Mouse (Mus musculus) midbrain, embryonic 16.5 days (tissue): ENCODE results near the gene Fgf7. TPM values are rescaled to one million over a fixed set of nuclear protein-coding genes. Genes with fewer than 3 reads are reported as not detected.

ENCODE experiments used
- ATAC-seq: fragments of 200-750 bp; cut with Nextera tagmentation; 2 replicates; pipeline ENCODE4 v1.8.0; 2017; ENCODE audit warnings: moderate TSS enrichment
- H3K27ac ChIP-seq: fragments of 300-500 bp; sonication (generic); 2 replicates; pipeline ENCODE4 v1.5.1; 2014; ENCODE audit warnings: mild to moderate bottlenecking, low read length, mixed read lengths
- H3K27me3 ChIP-seq: fragments of 300-500 bp; sonication (generic); 2 replicates; pipeline ENCODE4 v1.6.1; 2014; ENCODE audit warnings: low read depth, low read length, mixed read lengths; ENCODE audit not compliant: control insufficient read depth, insufficient read depth
- H3K36me3 ChIP-seq: fragments of 300-500 bp; sonication (generic); 2 replicates; pipeline ENCODE4 v1.6.1; 2014; ENCODE audit warnings: mild to moderate bottlenecking, low read length, moderate library complexity, mixed read lengths; ENCODE audit not compliant: control insufficient read depth, insufficient read depth
- H3K4me1 ChIP-seq: fragments of 300-500 bp; sonication (generic); 2 replicates; pipeline ENCODE4 v1.6.1; 2014; ENCODE audit warnings: mild to moderate bottlenecking, low read length, mixed read lengths; ENCODE audit not compliant: control insufficient read depth, insufficient read depth
- H3K4me2 ChIP-seq: fragments of 300-500 bp; sonication (generic); 2 replicates; pipeline ENCODE4 v1.6.1; 2014; ENCODE audit warnings: mild to moderate bottlenecking, low read length, mixed read lengths
- H3K4me3 ChIP-seq: fragments of 300-500 bp; sonication (generic); 2 replicates; pipeline ENCODE4 v1.5.1; 2014; ENCODE audit warnings: low read depth, mild to moderate bottlenecking, low read length, moderate library complexity, mixed read lengths
- H3K9ac ChIP-seq: fragments of 300-500 bp; sonication (generic); 2 replicates; pipeline ENCODE4 v1.6.1; 2014; ENCODE audit warnings: low read depth, low read length, mixed read lengths
- H3K9me3 ChIP-seq: fragments of 300-500 bp; sonication (generic); replicated peaks from 2 replicates; pipeline ENCODE4 v1.6.1; 2014; ENCODE audit warnings: mild to moderate bottlenecking, low read length, mixed read lengths; ENCODE audit not compliant: control insufficient read depth, poor library complexity, severe bottlenecking
- WGBS: fragments of 180-500 bp; shearing (Covaris S2); extraction: QIAGEN DNeasy Blood & Tissue Kit; methylation state at CpG from one replicate; pipeline ENCODE4 v1.1.7; 2014; 5-methylcytosine and 5-hydroxymethylcytosine counted together
- polyA plus RNA-seq: library from polyadenylated mRNA; unstranded; fragments of >200 nt; fragmentation: Nextera tagmentation; extraction: Ambion mirVana; gene quantifications from 2 replicates; pipeline ENCODE4 v1.2.1, GENCODE M21; 2015

Fgf7 gene
- polyA plus RNA-seq, 1 experiment from 2014 or later, result 0.53 TPM

- H3K4me3 ChIP-seq, result no peak overlapping the region
- no peaks in the 10 kb centered on the region for H3K27me3 ChIP-seq
- no peak for ATAC-seq
- no peaks in the 10 kb centered on the region for H3K9me3 ChIP-seq
- no peak overlapping the region for H3K4me2 ChIP-seq
- no peaks in the 10 kb centered on the region for H3K36me3 ChIP-seq
- H3K27ac ChIP-seq, result no peak overlapping the region
- H3K9ac ChIP-seq, result no peak overlapping the region
- H3K4me1 ChIP-seq, result no peaks in the 10 kb centered on the region
- 95% methylated on average over 6 of the region's 6 CpGs for WGBS
Observed at GRCm38 (mm10) chr2:126076506-126076905, 42.0 kb downstream of the Fgf7 start.

DNA sequence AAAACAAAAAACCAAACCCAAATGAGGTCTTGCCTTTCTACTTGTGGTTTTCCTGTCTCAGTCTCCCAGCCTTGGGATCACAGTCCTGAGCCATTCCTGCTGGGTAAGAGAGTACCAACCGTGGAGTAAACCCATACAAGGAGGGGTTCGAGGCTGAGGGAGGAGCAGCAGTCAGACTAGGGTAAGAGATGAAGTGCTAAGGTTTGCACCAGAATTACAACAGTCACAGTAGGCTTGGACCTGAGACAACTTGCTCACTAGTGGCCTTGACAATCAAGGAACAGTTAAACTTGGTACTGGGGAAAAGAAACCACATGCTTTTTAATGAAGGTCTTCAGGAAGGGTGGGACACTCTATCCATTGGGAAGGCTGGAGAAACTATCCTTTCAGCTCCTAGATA is 44.6 kb downstream of the Fgf7 start:
- WGBS, result 81% methylated on average over 2 of the region's 2 CpGs
- H3K9me3 ChIP-seq, result no peaks in the 10 kb centered on the region
- H3K4me3 ChIP-seq, result no peak overlapping the region
- no peak overlapping the region for H3K4me2 ChIP-seq
- no peaks in the 10 kb centered on the region for H3K27me3 ChIP-seq
- H3K4me1 ChIP-seq, result no peaks in the 10 kb centered on the region
- H3K9ac ChIP-seq, result no peak overlapping the region
- H3K27ac ChIP-seq, result no peak overlapping the region
- H3K36me3 ChIP-seq, result no peaks in the 10 kb centered on the region
- ATAC-seq, result no peak

DNA sequence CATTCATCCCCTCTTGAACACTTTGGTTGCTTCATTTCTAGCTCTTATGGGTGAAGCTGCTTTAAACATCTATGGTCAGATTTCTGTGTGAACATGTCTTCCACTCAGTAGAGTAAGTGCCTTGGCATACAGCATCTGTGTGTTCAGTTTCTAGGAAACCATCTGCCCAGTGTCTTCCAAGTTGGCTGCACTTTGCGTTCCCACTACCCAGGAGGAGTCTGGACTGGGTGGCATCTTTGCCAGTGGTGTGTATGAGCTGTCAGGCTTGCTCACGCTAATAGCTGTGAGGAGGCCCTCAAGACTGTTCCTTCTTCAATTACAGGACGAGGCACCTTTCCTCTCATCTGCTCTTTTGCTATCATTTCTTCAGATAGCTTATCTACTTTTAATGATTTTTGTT is 49.9 kb downstream of the Fgf7 start:
- Histone ChIP-seq H3K27me3 (no peaks in the 10 kb centered on the region), H3K4me3 (no peak overlapping the region), H3K4me2 (no peak overlapping the region), H3K9me3 (no peaks in the 10 kb centered on the region), H3K4me1 (no peaks in the 10 kb centered on the region), H3K27ac (no peak overlapping the region), H3K36me3 (no peaks in the 10 kb centered on the region), H3K9ac (no peak overlapping the region)
- no peak for ATAC-seq
- WGBS, result 87% methylated on average over 3 of the region's 3 CpGs

GRCm38 (mm10) chr2:126086187-126086586 is 51.7 kb downstream of the Fgf7 start:
- 68% methylated on average over 8 of the region's 8 CpGs for WGBS
- ATAC-seq, result no peak
- H3K9me3 ChIP-seq, result no peaks in the 10 kb centered on the region
- H3K9ac ChIP-seq, result no peak overlapping the region
- no peak overlapping the region for H3K27ac ChIP-seq
- no peaks in the 10 kb centered on the region for H3K36me3 ChIP-seq
- H3K4me3 ChIP-seq, result no peak overlapping the region
- H3K4me1 ChIP-seq, result no peaks in the 10 kb centered on the region
- H3K27me3 ChIP-seq, result no peaks in the 10 kb centered on the region
- no peak overlapping the region for H3K4me2 ChIP-seq

DNA sequence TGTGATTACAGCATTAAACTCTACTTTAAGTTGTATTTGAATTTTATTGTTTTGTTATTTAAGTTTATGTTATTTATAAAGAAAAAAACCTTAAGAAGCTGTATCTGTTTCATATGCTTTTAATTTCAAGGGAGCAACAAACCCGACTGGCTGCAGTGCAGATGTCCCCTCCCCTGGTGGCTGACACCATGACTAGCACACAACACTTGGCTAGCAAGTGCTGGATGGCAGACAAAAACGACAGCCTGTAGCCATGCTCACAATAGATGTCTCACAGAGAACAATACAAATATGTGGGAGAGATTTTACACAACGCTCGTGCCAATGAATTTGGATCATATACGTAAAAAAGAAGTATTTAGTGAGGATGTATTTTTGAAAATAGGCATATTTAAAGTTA is 56.0 kb downstream of the Fgf7 start:
- WGBS, result 68% methylated on average over 5 of the region's 5 CpGs
- H3K9me3 ChIP-seq, result no peaks in the 10 kb centered on the region
- H3K27ac ChIP-seq, result no peak overlapping the region
- no peaks in the 10 kb centered on the region for H3K27me3 ChIP-seq
- no peak overlapping the region for H3K4me2 ChIP-seq
- no peak overlapping the region for H3K4me3 ChIP-seq
- no peaks in the 10 kb centered on the region for H3K36me3 ChIP-seq
- no peaks in the 10 kb centered on the region for H3K4me1 ChIP-seq
- no peak for ATAC-seq
- H3K9ac ChIP-seq, result no peak overlapping the region

DNA sequence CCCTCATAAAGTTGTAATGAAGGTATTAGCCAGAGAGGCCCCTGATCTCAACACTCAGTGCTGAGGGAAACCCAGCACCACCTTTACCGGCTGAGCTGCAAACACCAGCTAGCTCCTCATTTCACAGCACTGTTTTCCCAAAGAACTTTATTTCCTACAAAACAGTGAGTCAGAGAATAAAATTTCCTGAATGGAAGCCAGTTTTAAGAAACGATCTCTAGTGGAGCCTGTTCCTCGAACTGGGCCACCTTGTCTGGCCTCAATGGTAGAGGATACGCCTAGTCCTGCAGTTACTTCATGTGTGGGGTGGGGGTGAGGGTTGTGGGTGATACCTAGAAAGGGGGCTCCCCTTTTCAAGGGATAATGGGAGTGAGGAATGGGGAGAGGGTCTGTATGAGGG is 60.2 kb downstream of the Fgf7 start:
- Histone ChIP-seq H3K4me3 (no peak overlapping the region), H3K9ac (no peak overlapping the region), H3K36me3 (no peaks in the 10 kb centered on the region), H3K4me1 (no peaks in the 10 kb centered on the region), H3K27ac (no peak overlapping the region), H3K27me3 (no peaks in the 10 kb centered on the region), H3K9me3 (no peaks in the 10 kb centered on the region), H3K4me2 (no peak overlapping the region)
- ATAC-seq, result no peak
- WGBS, result 92% methylated on average over 4 of the region's 4 CpGs

Other genes with a start within 250 kb of the Fgf7 start
- 32.7 and 33.2 TPM in 2 replicates for gene Galk2, start 175.5 kb upstream of the Fgf7 start, polyA plus RNA-seq
- 60.0 and 64.4 TPM in 2 replicates for gene Cops2, start 175.5 kb upstream of the Fgf7 start, polyA plus RNA-seq
- gene Fam227b, start 117.3 kb downstream of the Fgf7 start, polyA plus RNA-seq, result not detected in 2 replicates
- 19.9 and 21.1 TPM in 2 replicates for gene Dtwd1, start 117.5 kb downstream of the Fgf7 start, polyA plus RNA-seq
- gene Gm17555, start 180.4 kb downstream of the Fgf7 start, polyA plus RNA-seq, result not detected in 2 replicates